Mouse (Mus musculus): ENCODE measurements around the gene Scyl1.
A peak's percentile ranks its signal among the peaks of the same experiment; 100 is the strongest.

The Scyl1 gene

DNA sequence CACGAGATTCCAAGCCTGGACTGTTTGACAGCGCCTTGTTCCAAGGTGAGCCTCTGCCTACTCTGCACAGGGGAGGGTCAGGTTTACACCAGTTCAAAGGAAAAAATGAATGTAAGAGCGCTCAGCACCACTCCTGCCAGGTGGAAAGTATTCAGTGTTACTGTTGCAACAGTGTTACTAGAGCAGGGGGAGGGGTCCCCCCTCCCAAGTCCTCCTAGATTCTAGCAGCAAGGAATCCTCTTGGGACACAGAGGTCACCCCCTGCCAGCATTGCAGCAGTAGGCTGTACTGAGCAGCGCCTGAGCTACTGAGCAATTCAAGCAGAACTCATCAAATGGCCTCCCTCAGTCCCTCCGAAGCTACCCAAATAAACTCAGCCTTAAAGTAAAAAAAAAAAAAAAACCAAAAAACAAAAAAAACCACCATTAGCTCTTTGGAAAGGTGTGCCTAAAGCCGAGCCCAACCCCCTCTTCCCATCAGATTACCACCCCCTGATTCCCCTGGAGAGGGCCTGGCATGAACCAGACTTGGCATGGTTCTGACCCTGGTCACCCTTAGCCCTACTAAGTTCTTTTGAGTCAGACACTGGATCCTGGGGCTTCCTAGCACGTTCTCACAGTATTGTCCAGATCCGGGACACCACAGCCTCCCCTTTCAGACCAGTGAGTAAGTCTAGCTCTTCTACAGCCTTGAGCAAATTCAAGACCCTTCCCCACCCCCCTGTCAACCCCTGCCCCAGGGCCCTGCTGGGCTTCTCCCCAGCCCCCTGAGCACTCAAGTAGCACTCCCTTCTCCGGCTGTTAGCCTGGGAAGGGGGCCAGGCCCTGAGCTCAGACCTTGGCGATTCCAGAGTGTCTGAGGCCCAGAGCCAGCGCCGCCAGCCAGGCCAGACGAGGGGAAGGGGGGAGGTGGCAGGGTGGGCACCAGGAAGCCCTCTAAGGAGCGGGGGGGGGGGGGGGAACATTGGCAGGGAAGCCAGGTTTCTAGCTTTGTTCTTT is 30.6 kb downstream of the Scyl1 start, which contains the start of gene Ltbp3:
Ltbp3 (plus strand) TSS at position 585 of the 998 bp plus-strand sequence.
- DNase-seq = no peak

DNA sequence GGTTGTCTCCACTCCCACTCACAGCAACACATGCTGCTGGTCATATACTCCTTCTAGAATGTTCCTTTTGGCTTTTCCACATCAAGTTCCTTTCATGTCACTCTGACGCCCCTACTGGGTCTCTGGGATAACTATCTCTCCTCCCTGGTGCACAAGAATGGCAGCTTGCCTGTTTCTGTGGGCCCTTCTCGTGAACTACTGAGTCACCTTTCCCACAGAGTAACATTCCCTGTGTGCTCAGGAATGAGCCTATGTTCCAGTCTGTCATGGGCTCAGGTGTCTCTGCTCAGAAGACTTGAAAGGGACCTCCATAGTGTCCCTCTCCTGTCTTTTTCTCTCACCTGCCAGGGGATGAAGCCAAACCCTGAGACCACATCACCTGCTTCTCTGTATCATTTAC is 31.8 kb downstream of the Scyl1 start:
- DNase-seq = no peak

DNA sequence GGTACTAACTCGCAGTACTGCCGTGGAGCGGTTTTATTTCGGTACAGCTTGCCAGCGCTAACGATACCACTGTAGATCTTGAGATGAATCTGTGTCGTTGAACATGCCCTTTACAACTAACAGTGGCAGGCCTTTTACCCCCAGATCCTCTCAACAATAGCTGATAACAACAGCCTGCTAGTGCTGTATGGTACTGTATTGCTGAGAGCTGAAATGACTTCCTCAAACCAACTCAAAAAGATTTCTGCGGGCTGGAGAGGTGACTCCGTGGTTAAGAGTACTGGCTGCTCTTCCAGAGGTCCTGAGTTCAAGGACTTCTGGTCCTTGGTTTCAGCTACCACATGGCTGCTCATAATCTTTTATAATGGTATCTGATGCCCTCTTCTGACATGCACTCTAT is 36.9 kb downstream of the Scyl1 start:
- no peak for DNase-seq

DNA sequence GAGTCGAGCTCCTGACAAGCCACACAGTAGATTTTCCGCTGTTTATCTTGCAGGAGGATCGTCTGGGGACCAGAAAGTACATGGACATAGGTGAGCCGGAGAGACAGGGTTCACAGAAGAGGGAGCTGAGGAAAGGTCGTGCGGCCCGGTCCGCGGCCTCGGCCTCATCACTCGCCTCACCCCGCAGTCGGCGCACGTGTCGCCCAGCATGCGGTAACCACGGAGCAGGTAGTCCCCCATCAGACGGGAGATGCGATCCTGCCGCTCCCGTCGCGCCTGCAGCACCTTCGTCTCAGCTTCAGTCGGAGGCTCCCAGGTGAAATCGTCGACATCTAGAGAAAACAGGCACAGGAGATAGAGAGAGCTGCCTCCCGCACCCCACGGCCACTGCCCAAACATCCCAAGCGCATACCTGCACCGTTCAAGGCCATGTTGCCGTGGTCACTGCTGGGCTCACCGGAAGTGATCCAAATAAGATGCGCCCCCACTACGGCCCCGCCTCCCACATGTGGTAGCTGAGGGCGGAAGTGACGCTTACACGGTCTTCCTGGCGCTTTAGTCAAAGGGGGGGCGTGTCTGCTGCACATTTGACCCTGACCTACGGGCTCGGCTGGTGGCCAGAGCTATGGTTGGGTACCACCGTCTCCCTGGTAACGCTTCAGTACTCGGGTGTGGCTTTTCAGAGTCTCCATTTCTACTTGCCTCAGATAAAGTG is 39.8 kb downstream of the Scyl1 start:
- peak; percentile 89 for DNase-seq

DNA sequence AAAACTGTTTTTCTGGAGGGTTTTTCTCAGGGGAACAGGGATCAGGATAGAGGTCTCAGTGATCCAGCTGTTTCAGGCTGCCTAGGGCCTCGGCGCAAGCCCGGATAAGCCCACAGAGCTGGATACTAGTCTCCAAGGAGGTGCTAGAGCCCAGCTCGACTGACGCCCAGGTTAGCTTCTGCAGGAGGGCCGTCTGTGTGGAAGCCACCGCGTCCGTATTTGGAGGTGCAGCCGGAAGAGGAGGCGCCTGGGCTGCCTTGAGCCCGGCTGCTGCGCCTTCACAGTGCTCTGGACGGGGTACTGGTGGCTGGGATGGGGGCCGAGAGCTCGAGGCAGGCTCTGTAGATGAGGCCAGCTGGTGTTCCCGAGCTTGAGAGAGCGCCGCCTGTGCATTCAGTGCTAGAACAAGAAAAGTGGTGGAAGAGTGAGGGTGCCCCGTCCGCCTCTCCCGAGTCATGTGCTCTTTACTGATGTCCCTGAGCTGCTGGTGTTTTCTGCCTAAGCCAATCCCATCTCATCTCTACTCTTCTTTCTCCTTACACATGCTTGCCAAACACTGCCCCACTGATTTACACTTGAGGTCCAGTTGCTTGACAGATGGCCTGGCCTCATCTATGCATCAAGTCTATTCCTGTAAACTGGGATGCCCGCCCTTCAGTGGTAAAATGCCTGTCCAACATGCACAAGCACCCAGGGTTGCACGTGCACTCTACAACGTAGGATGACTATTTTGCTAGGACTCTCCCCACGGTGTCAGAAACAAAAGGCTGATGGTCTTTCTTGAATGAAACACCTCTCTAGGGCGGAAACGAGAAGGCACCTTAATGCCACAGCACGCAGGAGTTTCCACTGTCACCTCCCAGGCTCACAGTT is 40.7 kb downstream of the Scyl1 start:
- peak; percentile 70 for DNase-seq

DNA sequence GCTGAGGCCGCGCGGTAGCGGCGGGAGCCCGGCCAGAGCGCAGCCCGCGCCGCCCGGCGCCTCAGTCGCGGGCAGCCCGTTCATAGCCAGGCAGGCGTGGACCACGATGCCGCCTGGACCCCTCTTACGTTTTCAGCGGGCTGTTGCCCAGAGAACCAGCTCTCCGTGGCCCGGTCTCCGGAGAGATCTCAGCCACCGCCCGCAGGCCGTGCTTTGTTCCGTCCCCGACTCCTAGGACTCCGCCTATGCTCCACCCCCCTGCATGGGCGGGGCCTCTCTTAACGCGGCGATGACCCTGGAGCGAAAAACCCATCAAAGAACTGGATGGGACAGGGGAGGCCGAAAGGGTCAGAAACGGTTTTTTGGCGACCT is 41.8 kb downstream of the Scyl1 start, which contains the start of gene Fam89b:
Fam89b (minus strand) TSS at position 210 of the 372 bp plus-strand sequence.
- DNase-seq = peak; percentile 92

DNA sequence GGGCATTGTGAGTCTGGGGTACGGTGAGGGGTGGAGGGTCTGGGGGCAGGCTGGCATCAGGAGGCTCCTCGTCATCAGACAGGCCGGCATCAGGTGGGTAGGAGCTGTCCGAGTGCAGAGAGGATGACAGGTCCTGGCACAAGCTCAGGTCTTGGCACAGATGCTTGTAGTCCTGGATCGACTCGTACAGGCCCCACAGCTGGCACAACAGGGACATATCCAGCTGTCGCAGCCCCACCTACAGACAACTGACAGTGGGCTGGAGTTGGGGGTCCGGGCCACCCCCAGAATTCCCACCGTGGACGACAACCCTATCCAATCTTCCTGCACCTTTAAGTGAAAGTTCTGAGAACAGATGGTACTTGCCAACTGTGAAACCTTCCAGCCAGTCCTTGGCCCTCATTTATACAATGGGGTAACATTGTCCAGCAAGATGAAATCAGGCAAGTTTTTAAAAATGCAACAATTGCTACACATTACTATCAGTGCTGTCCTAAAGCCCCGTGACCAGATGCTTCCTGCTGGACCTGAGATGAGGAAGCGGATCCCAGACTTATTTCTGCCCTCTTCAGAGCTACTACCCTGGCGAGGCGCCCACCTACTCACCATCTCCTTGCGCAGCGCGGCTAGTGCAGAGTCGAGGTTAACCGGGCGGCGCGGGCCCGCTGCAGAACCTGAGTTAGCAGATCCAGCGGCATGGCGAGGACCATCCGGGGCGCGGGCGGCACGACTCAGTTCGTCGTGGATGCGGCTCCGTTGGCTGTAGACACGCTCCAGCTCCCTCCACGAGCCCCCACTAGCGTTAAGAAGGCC is 42.4 kb downstream of the Scyl1 start:
- peak; percentile 77 for DNase-seq

DNA sequence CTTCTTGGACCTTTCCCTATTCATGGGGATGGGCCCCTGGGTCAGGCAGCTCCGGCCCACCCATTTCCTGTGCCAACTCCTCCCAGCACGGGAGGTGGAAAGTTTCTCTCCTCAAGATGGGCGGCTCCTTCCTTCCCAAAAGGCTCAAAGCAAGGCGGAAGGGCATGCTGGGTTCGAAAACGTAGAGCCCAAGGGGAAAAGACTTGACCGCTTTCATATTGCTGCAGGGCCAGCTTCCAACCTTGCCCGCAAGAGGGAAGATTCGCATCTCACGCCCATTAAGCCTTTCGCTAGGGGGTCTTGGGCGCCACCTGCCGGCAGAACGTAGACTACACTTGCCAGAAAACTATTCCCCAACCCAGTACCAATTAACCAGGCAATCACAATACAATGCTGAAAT is 43.5 kb downstream of the Scyl1 start:
- peak; percentile 95 for DNase-seq

DNA sequence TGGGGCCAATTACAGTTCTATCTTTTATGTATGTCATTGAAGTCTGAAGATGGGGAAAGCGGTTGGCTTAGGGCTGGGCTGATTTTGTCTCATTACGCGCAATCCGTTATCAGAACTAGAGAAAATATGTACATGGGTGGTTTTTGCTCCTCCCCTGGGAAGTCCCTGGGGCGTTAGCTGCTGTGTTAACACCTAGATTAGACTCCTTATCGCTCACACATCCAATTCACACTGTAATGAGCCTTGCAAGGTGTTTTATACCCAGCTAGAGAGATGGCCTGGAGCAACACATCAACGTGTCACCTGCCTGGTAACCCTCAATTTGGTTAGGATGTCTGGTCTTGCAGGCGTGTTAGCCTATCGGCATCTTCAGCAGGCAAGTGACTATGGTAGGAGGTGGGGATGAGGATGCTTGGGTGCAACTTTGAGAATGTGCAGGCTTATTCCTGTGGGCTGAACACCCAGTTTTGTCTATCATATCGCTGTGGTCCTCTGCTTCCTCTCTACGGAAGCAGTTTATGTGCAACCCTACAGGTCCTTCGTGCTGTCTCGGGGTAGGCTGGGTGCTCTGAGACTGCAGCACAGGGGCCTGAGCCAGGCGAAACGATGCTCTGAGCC is 44.1 kb downstream of the Scyl1 start:
- no peak for DNase-seq

DNA sequence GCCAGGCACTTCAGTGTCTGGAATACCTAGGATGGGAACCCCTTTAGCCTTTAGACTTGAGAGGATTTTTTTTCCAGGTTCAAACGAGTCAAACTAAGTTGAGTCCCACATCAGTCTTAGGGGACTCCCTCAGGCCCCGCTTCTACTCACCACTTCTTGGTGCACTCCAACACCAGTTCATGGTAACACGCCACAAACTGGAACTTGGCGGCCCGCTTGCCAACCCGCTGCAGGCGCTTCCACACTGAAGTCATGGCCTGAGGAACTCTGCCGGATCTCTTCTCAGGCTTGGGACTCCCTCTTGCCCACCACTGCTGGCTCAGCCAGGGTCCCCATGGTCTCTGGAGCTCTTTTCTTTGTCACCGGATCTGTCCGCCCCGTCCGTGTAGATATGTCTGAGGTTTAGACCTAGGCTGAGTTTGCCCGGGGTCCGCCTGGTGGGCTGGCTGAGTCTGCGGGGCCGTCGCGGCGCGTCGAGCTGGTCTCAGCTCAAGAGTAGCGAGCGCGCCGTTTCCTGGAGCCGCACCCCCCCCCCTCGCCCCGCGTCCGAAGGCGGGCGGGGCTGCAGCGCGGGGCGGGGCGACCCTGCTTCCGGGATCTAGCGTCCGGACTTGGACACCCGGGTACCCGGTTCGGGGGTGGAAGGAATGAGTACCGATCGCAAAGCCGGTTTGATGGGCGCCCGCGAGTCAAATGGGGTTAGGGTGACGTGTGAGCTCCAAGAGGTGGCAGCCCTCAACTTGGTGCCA is 45.3 kb downstream of the Scyl1 start, which contains the start of gene Ehbp1l1:
Ehbp1l1 (minus strand) TSS at position 551 of the 749 bp plus-strand sequence.
- DNase-seq = peak; percentile 87

DNA sequence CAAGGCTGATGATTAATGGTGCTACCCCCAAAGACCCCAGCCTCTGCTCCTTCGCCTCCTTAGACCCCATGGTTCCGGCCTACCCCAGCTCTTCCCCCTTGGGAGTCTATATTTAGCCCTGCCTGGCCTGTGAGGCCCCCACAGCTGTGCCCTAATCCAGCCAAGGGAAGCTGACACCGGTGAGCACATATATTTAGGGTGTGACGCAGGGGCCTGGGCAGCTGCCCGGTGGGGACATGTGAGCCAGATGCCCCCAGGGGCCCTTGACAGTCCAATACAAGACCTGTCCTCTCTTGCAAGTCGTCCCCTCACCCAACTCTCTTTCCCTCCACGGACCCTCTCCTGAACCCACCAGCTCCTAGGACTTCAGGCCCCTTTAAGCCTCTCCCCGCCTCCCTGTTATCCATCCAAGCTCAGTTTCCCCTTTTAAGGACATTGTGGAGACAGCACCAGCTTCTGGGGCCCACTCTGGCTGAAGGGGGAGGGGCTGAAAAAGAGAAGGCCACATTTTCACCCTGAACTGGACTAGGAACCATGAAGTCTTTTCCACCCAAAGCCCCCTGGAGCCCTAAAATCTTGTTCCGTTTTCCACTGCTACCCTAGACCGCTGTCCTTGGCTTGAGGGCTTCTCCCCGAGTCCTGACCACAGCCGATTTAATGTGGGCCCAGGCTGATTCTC is 46.1 kb downstream of the Scyl1 start:
- DNase-seq = no peak

DNA sequence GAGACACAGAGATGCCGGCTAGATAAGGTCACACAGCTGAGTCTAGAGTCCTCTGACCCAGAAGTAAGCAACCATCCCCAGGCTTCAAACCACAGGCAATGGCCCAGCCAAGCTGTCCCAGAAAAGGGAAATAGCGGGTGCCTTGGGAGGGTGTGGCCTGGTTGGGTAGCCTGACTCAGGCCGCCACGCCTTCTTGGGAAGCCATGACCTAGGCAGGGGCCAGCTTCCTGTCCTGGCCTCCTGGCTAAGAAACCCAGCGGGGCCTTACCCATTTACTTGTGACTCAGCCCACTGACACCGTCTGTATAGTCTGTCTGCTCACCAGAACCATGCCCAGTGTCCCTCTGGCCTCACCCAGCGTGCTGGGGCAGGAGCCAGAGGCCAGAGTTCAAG is 46.7 kb downstream of the Scyl1 start:
- DNase-seq = peak; percentile 38

DNA sequence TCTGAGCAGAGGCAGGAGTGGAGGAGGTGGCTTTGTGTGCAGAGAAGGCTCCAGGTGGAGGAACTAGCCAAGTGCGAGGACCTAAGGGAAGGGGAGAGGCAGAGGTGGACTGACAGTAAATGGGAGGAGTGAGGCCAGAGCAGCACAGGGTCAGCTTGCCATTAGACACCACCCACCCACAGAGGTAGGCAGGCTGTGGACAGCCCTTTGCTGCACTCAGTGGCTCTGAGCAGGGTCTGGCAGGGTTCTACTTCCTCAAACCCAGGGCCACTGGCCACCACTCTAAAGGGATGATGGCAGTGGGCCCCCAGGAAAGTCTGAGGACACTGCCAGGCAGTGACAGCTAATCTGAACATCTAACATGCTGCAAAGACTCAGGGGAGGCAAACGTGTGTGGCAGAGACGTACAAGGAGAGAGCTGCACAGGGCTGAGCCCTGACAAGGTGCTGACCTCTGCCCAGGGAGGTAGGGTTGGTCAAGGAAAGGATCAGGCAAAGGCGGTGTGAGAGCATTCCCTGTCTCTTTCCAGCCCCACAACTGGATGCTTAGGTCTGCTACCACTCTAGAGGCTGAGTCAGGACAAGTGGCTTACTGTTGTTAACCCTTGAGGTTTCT is 47.2 kb downstream of the Scyl1 start:
- DNase-seq = no peak

DNA sequence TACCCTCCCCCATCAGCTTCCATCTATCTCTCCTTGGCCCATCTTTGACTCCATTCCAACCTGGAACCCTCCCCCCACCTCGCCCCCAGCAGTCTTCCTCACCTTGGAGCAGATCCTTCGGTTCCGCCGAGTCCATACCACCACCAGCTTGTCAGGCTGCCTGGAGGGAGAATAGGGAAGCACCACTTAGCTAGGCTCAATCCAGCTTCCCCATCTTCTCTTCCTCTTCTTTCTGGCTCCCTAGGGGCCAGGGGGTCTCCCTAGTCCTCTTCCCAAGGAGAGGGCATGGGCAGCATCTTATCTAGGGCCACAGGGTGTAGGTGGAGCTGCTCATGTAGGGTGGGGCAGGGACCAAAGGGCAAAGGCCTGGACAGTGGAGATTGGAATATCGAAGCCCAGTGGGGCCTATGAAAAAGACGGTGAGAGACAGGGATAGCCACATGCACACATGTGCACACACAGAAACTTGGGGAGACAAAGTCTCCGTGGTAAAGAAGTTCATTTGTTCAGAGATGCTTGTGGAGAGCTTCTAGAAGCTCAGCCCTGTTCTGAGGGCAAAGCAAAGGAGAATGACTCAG is 48.3 kb downstream of the Scyl1 start:
- no peak for DNase-seq

DNA sequence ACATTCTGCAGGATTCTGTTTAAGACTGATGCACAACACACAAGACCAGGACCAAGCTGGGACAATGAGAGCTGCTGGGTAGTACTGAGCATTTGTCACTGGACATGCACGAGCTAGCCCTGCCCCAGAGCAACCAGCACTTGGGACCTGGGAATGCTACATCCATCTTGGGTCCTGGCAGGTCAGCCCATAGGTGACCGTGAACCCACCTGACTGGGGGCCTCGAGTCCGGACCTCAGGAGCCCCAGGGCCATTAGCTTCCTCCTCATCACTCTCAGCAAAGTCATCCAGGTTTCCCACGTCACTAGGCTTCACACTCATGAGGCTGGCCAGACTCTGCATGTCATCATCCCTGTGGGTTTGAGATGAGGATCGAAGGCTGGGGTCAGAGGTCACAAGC is 50.0 kb downstream of the Scyl1 start:
- no peak for DNase-seq

DNA sequence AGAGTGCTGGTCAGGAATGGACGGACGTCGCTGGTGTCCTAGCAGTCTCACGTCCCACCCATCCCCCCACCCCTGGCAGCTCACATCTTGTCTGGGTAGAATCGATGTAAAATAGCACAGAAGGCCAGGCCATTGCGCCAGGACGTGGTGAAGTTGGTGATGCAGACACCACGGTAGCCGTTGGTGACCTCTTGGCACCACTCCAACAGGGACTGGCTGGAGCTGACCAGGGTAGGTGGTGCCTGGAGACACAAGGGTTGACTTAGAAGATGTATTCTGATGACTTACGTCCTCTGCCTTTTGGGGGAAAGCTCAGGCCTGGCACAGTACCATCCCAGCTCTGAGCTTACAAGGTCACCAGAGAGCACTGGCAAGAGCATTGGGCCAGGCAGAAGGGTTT is 54.3 kb downstream of the Scyl1 start:
- no peak for DNase-seq

DNA sequence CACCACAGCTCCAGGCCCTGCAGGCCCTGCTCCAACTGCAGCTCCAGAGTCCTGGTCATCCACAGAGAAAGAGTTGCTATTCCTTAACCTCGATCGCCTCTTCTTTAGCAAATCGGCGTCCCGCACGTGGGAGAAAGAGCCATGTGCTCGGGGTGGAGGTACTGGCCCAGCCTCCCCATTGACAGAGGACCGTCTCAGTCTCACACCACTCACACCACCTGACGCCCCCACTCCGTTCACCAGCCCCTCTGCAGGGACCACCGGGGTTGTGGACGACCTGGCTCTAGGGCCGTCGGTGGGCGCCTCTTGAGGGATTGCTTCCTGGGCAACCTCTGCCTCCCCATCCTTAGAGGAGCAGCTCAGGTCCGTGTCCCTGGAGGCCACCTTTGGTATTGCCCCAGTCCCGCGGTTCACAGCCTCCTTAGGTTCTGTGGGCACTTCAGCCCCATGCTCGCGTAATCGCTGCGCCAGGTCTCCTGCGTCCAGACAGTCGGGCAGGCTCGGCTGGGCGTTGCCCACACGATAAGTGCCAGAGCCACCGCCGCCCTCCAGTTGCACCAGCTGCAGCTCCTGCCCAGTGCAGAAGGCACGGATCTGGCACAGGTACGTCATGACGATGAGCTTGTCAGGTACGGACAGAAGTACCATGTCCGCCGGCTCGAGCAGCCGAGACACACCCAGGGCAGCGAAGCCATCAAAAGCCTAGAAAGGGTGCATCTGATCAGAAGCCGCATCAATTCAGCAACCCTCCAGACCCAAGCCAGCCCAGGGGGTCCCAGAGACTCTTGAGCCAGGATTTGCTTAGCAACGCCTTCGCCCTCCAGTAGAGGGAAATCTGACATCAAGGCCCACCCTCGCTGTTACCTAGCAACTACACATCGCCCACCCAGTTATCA is 55.2 kb downstream of the Scyl1 start:
- peak; percentile 58 for DNase-seq

DNA sequence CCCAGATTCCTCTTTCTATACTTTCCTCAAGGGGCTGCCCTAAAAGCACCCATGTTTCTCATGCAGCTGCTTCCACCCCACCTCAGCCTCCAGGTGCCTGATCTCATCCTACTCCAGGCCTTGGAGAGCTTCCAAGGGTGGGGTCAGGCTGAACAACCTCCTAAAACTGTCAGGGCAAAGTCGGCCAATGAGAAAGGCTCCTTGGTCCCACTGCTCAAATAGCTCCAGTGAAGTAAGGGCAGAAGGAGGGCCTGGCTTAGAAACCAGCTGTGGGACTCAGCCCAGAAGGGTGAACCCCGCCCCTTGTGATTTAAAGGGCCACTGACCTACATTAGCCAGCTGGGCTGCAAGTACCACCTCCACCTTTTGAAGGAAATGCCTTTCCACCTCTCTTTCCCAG is 57.5 kb downstream of the Scyl1 start:
- DNase-seq = no peak
